Mouse (Mus musculus) kidney, postnatal 36 days (tissue): Measurements from ENCODE around the gene Gm10912.
"Not testable (repeated sequence)": the region's sequence is repeated elsewhere in the genome, so short reads cannot be mapped to it uniquely, and the experiment has no call there.

Source experiments
- DNase-seq, 2 experiments: peaks; one replicate each; pipeline ENCODE4 v3.0.0; 2021 to 2022; ENCODE audit warnings: mixed read lengths in 2 of 2

The Gm10912 gene

DNA sequence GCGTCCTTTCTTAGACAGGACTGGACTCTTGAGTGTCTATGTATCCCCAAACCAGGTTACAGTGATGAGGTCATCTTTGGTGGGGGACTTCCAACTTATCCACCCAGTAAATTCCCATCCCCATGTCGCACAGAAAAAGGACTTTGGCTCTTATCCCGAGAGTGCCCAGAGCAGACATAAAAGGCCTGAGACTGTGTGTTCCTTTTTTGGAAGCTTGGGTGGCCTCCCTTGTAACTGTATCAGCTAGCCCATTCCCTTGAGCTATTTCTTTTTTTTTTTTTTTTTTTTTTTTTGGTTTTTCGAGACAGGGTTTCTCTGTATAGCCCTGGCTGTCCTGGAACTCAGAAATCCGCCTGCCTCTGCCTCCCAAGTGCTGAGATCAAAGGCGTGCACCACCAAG, at the start of gene Gm10912:
Gm10912 (plus strand) TSS at position 301 of the 400 bp plus-strand sequence.
- DNase-seq: not testable (repeated sequence)

DNA sequence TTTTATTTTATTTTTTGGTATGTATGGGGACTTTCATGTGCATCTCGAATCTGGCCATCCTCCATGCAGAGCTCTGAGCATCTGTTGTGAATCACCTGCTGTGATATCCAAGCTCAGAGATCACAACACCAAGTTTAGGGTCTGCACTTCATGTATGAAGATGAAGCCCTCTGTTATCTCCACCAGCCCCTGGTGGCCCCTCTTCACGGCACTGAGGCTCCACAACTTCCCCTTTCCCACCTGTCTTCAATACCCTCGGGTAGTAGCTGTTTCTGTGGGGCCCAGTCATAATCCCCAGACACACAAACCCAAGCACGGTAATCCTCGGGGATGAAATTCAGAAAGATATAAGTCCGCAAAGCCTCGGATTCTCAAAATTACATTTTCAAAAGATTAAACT, 42.5 kb upstream of the Gm10912 start:
- DNase-seq: no peak

DNA sequence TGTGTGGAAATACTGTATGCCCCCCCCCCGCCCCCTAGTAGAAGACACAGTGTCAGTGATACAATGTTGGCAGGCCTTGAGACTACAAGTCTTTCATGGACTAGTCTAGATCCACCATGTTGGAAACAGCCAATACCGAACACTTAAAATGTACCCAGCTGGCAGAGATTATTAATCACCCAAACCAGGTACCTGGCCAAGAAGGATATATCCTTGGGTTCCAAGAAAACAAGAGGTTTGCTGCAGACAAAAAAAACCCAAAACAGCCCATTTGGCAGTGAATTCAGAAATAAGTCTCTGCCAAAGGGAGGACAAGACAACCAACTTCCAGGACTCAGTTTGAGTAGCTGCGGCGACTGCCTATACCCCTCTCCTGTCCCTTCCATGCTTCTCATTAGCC, 41.0 kb upstream of the Gm10912 start:
- no peak for DNase-seq

DNA sequence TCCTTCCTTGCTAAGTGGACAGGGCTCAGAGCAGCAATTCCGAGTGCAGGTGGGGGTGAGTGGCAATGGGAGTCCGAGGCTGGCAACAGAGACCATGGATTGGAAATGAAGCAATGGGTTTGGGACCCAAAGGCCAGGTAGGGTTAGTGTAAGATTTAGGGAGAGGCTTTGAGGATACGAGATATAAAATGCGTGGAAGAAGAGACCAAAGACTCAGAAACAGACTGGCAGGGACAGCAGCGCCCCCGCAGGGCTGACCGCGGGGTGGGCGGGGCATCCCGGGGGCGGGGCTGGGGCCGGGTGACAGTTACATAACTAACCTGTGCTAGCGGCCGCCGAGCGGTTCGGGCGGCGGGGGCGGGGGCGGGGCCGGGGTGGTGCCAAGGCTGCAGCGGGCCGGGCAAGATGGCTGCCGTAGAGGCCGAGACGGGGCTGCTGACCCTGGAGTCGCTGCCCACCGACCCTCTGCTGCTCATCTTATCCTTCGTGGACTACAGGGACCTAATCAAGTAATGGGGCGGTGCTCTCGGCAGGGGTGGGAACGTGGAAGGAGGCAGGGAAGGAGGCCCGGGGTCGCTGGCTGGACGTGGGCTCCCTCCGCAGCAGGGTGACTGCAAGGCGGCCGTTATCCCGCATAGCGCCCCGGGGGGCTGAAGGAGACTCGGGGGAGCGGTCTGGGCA, 38.0 kb upstream of the Gm10912 start, which contains the start of gene Fbxo3:
Fbxo3 (plus strand) TSS at position 264 of the 681 bp plus-strand sequence.
- DNase-seq: peak; percentile 90 to 93

DNA sequence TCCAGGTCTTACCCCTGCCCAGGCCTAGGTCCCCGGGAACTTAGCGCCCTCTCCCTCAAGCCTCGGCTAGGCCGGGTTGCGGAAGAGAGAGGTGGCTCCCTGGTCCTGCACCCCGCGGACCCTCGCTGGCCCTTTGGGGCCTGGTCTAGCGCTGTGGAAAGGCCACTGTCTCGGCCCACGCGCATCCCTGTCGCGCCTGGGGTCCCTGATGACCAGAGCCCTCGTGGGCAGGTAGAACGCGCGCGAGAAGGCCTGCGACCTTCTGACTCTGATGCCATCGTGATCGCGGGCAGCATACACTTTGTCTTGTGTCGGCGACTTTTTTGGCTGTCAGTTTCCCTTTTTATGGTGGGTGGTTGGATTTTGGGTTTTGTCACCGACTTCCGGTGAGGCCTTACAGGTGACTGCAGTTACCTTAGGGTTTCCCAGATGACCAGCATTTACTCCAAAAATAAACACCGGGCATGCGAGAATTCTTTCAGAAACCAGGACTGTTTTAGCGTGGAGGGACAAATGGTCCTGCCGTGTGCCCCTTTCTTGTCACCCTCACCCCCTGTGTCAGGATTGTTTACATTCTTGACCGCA, 37.4 kb upstream of the Gm10912 start, which contains the start of gene 4931422A03Rik:
4931422A03Rik (minus strand) TSS at position 223 of the 585 bp plus-strand sequence.
- DNase-seq: peak; percentile 13 to 45

DNA sequence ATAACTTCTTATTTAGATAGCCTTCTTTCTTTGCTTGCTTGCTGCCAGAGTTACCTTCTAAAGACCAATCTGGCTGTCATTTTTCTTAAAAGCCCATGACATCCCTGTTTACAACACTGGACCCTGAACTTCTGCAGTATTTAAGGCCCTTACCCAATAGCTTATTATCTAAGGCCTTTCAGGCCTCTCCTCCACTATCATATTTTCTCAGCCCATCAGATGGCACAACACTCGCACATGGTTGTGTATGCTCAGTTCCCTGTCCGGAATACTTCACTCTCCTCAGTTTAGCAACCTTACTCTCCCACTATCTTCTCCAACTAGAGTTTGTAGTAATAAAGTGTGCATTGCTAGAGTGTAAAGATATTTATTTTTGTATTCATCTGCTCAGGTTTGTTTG, 36.6 kb upstream of the Gm10912 start:
- no peak for DNase-seq

DNA sequence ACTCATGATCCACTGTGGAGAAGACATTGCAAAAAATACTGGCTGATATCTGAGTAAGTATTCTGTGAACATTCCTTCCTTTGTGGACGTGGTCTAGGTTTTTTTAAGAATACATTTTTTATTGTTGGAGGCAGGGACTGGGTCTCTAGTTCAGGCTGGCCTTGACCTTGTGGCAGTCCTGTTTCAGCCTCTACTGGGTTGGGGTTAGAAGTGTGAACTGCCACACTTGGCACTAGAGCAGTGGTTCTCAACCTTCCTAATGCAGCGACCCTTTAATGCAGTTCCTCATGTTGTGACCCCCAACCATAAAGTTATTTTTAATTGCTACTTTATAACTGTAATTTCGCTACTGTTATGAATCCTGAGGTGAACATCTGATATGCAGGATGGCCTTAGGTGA, 35.2 kb upstream of the Gm10912 start:
- DNase-seq: no peak

DNA sequence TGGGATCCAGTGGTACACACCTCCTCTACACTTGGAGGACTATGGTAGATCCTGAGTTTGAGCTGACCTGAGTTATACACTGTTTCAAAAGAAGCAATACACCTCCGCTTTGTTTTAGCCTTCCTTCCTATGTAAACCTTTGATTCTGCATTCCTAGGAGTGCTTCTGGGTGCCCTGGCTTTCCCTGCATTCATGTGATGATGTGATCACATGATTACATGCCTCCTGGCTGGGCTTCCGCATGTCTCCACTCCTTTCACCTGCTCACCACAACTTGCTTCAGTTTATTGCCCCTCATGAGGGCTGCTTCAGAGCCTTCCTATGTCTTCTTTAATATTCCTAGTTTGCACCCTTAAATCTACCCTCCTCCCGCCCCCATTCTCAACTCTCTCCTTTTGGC, 33.6 kb upstream of the Gm10912 start:
- DNase-seq: peak in 1 of 2 experiments; percentile 21

DNA sequence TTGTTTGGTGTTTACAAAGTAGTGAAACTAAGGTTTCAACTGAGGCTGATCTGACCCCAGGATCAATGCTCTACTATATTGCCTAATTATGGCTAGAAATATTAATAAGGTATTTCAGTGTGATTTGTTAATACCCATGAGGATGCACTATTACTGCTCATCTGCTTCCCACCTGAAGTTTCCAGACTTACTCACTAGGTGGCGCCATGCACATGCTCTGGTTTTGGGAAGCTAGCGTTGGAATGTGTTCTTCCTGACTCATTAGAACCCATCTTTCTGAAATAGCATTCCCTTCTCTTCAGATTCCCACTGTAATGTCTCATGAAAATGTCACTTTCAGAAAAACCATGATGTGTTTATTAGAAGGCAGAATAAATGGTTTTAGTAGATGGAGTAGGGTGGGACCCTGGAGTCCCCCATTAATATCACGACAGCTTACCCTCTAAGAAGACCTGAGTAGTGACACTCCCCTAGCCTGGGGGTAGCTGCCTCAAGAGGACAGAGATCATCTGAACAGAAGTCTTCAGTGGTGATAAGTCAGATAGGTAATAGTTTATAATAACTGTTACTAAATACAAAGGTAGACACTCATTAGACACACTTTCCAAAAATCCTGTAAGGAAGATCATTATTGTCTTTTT, 30.7 kb upstream of the Gm10912 start:
- DNase-seq: peak; percentile 54 to 73

DNA sequence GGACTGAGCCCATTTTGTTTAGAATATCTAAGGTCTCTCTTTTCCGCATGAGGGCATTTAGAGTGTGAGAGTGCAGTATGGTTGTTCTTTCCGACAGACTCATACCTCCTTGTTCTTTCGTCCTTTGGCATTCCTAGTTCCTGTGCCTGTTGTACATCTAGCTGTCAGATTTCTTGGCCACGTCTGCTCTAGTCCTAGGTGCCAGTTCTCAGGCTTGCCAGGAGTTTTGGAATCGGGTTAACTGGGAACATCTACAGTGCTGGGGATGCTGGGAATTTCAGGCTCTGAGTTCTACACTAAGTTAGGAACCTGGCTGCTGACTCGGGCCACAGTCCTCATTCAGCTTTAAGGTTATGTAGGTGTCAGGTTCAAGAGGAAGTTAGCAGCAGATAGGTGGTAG, 30.0 kb upstream of the Gm10912 start:
- DNase-seq: no peak

DNA sequence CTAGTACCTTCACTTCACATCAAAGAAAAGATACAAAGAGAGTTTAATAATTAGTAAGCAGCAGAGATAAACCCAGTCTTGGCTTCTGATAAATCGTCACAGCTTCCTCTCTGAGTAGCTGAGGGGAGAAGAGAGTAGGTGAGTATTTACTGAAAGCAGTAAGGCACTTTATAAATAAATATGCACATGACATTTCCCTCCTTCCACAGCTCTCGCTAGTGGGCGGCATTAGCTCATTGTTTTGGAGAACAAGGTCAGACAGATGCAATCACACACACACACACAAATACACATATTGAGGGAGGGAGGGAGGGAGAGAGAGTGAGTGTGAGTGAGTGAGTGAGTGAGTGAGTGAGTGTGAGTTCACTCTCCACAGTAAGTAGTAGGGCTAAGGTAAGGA, 29.3 kb upstream of the Gm10912 start:
- DNase-seq: no peak

DNA sequence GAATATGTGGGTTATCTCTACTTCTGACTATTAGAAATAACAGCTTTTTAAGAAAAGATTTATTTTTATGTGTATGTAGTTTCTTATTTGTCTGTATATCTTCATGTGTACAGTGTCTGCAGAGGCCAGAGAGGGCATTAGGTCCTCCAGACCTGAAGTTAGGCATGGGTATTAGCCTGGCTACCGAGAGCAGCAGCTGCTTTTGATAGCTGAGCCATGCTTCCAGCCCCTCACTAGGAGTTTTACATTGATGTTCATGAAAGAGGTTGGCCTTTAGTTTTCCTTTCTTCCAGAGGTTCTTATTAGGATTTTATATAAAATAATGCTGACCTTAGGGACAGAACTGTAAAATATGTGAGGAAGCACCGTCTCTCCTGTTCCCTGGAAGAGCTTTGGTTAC, 27.4 kb upstream of the Gm10912 start:
- no peak for DNase-seq

DNA sequence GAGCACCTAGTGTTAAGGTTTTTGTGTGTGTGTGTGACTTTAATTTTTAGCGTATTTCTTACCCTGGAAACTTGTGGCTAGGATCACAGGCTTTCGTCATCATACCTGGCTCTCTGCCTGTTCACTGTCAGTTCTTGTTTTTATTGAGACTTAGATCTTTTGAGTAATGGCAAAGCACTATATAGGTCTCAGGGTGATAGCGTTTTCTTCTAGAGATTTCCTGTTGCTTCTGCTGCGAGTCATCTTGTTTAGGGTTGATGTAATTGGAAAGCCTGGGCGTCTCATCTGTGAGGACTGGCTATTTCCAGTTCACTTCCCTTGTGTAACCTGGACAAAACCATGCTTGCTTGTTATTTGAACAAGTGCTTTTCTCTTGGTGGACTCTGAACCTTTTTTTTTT, 24.0 kb upstream of the Gm10912 start:
- DNase-seq: no peak

DNA sequence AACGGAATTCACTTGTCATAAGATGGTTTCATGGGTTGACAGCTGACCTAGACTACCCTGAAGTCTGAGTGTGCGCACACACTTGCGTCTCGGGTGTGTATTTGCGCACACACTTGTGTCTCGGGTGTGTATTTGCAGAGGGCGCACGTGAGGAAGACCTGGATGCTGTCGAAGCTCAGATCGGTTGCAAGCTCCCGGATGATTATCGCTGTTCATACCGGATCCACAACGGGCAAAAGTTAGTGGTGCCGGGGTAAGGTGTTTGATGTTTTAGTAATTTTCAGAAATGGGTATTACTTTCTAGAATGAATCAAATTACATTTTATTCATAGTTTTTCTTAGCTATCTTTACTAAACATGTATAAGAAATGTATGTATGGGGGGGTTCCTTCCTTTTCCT, 22.9 kb upstream of the Gm10912 start:
- no peak for DNase-seq

DNA sequence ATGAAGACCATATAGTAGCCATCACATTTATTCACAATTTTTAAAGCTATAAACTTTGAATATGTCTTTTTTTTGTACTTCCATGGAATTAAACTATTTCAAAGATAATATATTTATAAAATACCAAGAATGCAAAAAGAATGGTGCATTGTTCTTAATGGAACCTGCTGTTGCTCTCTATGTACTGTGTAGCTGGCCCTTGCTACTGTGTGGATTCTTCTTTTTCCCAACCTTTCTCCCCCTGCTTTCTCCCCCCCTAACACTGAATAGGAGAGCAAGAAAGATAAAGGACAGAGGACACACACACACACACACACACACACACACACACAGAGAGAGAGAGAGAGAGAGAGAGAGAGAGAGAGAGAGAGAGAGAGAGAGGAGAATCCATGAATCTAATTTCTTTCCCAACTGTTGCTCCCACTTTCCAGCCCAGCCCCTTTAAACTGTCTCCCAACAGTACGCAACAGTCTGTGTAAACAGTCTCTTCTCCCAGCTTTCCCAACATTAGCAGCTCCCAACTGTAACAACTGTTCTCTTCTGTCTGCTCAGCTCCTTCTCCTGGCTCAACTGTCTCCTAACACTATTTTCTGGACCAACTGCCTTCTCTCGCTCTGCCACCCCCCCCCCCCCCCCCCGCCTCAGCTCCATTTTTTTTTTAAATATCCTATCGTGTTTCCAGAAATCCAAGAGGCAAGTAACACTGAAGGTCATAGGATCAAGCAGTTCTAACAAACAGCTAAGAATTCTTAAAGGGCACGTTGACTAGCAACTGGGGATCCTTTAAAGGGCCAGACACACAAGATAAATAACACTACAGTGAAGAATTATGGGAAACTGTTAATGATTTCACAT, 21.8 kb upstream of the Gm10912 start:
- peak in 1 of 2 experiments; percentile 17 for DNase-seq

DNA sequence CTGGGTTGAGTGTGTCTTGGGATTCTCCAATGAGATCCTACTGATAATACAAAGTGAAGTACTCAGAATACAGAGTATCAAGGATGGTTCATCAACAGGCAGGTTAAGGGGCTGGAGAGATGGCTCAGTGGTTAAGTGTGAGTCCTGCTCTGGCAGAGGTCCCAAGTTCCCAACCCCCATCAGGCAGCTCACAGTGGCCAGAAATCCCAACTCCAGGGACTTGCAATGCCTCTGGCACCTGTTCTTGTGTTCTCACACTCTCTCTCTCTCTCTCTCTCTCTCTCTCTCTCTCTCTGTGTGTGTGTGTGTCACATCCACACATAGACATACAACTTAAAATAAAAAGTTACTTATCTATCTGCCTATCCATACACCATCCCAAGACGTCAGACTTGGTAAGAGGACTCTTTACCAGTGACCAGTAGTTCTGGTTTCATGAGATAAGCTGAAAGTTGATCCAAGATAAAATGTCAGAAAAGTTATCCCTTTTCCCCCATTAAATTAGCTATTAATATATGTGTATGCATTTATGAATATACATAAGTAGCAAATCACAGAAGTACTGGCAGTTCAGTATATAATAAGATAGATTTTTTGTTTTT, 21.0 kb upstream of the Gm10912 start:
- peak; percentile 39 to 53 for DNase-seq

DNA sequence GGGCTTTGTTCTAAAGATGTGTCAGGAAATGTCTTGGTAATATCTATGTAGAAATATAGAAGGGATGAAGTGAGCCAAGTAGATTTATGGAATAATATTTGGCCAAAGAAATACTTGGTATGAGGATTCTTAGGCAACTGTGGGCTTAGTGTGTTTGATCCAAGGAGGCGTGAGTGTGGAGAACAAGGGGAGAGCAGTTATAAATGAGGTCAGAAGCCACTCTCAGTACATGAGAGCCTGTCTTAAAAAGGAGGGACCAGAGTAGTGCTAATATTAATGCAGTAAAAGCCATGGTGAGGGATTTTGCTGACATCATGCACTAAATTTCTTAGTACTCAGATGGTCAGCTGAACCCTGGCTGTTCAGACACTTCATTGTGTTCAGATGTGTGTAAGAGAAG, 7.2 kb upstream of the Gm10912 start:
- no peak for DNase-seq

DNA sequence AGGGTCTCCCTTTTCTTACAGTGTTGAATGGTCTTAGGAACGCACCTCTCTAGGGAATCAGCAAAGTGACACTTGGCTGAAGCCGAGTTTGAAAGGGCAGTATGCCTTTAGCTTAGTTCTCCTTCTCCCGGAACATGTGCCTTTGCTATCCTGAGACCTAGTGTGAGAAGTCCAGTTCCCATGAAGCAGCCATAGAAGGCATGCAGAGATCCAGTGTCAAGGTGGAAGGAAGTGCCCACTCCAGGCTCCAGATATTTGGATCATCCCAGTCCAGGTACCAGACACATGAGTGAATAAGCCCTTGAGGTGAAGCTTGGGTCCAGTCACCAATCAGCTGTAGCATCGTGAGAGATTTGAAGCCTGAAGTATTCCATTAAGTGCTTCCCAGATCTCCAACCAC, 6.7 kb upstream of the Gm10912 start:
- no peak for DNase-seq

DNA sequence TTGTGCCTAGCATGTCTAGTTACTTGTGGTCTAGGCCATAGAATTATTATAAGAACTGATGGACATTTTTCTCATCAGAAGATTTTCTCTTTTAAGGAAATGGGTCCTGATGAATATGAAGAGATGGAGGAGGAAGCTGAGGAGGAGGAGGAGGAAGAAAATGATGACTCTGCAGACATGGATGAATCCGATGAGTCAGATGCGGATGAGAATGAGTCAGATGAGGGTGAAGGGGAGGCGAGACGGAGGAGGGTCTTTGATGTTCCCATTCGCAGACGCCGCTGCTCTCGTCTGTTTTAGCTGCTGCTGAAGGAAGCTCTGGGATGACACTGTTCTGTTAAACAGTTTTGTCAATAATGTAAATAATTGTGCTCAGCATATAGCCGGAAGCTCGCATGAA, 5.8 kb upstream of the Gm10912 start:
- no peak for DNase-seq

DNA sequence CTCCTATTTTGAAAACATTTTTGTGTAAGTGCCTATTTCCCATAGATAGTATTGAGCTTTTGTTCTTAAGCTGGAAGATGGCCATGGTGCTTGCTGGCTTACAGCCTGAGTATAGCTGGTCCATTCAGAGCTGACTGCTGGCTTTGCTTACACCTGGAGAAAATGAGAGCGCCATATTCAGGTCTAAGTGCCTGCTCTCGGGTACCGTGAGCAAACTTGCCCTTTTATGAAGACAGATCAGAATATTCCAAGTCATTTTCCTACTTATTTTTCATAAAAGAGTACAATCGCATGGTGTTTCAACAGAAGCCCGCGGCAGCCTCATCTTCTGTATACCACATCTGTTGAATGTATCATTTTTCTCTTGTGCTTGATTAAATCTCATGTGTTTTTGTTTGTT, 4.6 kb upstream of the Gm10912 start:
- DNase-seq: no peak

DNA sequence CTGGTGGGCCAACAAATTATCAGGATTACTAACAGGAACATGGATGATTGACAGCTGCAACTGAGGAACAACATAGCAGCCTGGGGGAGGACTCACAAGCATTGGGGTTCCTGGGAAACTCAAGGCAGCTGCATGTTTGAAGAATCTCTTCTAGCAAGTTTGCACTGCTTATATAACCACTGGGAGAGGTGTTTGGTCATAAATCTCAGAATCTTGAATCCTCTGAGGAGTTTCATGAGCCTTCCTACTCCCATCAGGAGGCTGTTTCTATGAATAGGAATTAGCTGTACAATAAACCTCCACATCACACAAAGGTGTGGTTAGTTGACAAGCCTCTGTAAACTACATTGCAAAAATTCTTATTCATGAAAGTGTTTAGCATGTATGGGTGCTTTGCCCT, 3.0 kb upstream of the Gm10912 start:
- DNase-seq: no peak

DNA sequence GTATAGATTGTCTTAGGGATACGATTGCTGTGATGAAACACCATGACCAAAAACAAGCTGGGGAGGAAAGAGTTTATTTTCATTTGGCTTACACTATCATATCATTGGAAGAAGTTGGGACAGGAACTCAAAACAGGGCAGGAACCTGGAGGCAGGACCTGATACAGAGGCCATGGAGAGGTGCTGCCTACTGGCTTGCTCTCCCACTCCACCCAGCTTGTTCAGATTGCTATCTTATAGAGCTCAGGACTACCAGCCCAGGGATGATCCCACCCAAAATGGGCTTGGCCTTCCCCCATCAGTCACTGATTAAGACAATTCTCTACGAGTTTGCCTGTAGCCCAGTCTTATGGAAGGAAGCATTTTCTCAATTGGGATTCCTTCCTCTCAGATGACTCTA, 1.5 kb upstream of the Gm10912 start:
- DNase-seq: no peak

DNA sequence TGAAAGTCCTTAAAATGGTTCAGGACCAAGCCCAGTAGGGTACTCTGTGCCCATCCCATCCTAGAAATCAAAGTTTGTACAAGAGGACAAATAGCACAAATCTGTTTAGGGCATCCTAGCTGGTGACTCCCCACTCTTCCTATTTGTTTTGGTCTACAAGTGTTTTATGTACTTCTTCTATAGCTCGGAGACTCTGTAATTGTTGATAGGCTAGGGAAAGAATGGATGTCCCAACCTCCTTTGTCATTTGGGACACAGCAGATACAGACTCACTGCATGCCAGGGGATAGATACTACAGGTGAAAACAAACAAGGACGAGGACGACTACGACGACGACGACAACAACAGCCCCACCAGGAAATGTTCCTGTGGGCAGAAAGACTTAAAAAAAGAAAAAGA, 2.8 kb downstream of the Gm10912 start, which contains the start of gene Gm10799:
Gm10799 (minus strand) TSS at position 101 of the 400 bp plus-strand sequence.
- DNase-seq: not testable (repeated sequence)
